Comparison of ENCODE assay signal across 8 mouse cellular contexts in genomic region chr19:10277759-10278158, GRCm38 (mm10). TPM values are rescaled to one million over a fixed set of nuclear protein-coding genes. Genes with fewer than 3 reads are reported as not detected.
DNase-seq lines count a peak whose midpoint lies in the region; ATAC-seq and TF ChIP-seq lines count a peak whose summit lies in the region.

No protein-coding gene starts in this region.

- no peaks in the 10 kb centered on the region for H3K36me3 ChIP-seq in megakaryocyte, embryonic 14.5 days (replicated peaks; ENCODE audit: low read length)
- H3K36me3 ChIP-seq in forebrain, embryonic 13.5 days (ENCODE audit: poor library complexity, severe bottlenecking) = no peaks in the 10 kb centered on the region
- H3K36me3 ChIP-seq in neural tube, embryonic 12.5 days = no peaks in the 10 kb centered on the region
- no peaks in the 10 kb centered on the region for H3K36me3 ChIP-seq in thymus, adult 2 months (ENCODE audit: control insufficient read depth, insufficient read depth, low read length)

- no peaks in the 10 kb centered on the region for H3K9me3 ChIP-seq in megakaryocyte, embryonic 14.5 days
- no peaks in the 10 kb centered on the region for H3K9me3 ChIP-seq in forebrain, embryonic 13.5 days (replicated peaks)
- no peaks in the 10 kb centered on the region for H3K9me3 ChIP-seq in neural tube, embryonic 12.5 days

- DNase-seq in kidney, postnatal 25 days = peak; percentile 85 to 92
- DNase-seq in thymus, adult 2 months = no peak
- no peak for DNase-seq in cerebellum, adult 8-10 months
- DNase-seq in right cerebral cortex, postnatal 36 days (ENCODE audit: low spot score in 2 of 2) = no peak

- H3K4me2 ChIP-seq in forebrain, embryonic 13.5 days = peak overlapping the region; percentile 38
- H3K4me2 ChIP-seq in neural tube, embryonic 12.5 days (replicated peaks) = peak overlapping the region; percentile 37

- peak overlapping the region; percentile 64 for H3K4me3 ChIP-seq in megakaryocyte, embryonic 14.5 days (replicated peaks)
- no peak overlapping the region for H3K4me3 ChIP-seq in forebrain, embryonic 13.5 days
- no peak overlapping the region for H3K4me3 ChIP-seq in neural tube, embryonic 12.5 days
- no peak overlapping the region for H3K4me3 ChIP-seq in thymus, adult 2 months (ENCODE audit: control insufficient read depth, insufficient read depth, low read length)

- 7% methylated on average over 5 of the region's 5 CpGs for WGBS in forebrain, embryonic 13.5 days
- 10% methylated on average over 5 of the region's 5 CpGs for WGBS in neural tube, embryonic 12.5 days
- WGBS in thymus, adult 2 months = 82% methylated on average over 5 of the region's 5 CpGs

- peaks cover 78% of the 10 kb centered on the region for H3K27me3 ChIP-seq in megakaryocyte, embryonic 14.5 days (replicated peaks)
- peaks cover 15% of the 10 kb centered on the region for H3K27me3 ChIP-seq in forebrain, embryonic 13.5 days
- peaks cover 73% of the 10 kb centered on the region for H3K27me3 ChIP-seq in neural tube, embryonic 12.5 days (replicated peaks)
- H3K27me3 ChIP-seq in thymus, adult 2 months (ENCODE audit: control insufficient read depth, insufficient read depth, low read length) = no peaks in the 10 kb centered on the region

- peaks cover 54% of the 10 kb centered on the region for H3K4me1 ChIP-seq in megakaryocyte, embryonic 14.5 days
- H3K4me1 ChIP-seq in forebrain, embryonic 13.5 days = peaks cover 54% of the 10 kb centered on the region
- H3K4me1 ChIP-seq in neural tube, embryonic 12.5 days = peaks cover 54% of the 10 kb centered on the region
- peaks cover 7% of the 10 kb centered on the region; the same call in 1 of the 2 replicates for H3K4me1 ChIP-seq in thymus, adult 2 months (replicated peaks; ENCODE audit: control insufficient read depth, insufficient read depth, low read length)

- no peak for ATAC-seq in megakaryocyte, adult 5-6 weeks (ENCODE audit: poor library complexity, severe bottlenecking)
- peak; percentile 9 for ATAC-seq in forebrain, embryonic 13.5 days
- peak; percentile 55 for ATAC-seq in neural tube, embryonic 12.5 days (ENCODE audit: low FRiP score, low read depth)

- TF ChIP-seq CTCF in thymus, adult 2 months (IDR thresholded peaks at IDR 0.05; ENCODE audit: borderline replicate concordance, control insufficient read depth, extremely low read depth, insufficient read depth, low read length, poor library complexity) = no peak

- no peak overlapping the region for H3K9ac ChIP-seq in forebrain, embryonic 13.5 days
- peak overlapping the region; percentile 5; the same call in 1 of the 2 replicates for H3K9ac ChIP-seq in neural tube, embryonic 12.5 days

- no peak for TF ChIP-seq POLR2A in thymus, adult 2 months (IDR thresholded peaks at IDR 0.05; ENCODE audit: control insufficient read depth, extremely low read depth, insufficient read depth, low read length, poor library complexity)

- H3K27ac ChIP-seq in forebrain, embryonic 13.5 days = peak overlapping the region; percentile 83
- no peak overlapping the region for H3K27ac ChIP-seq in neural tube, embryonic 12.5 days
- H3K27ac ChIP-seq in thymus, adult 2 months (ENCODE audit: control insufficient read depth, insufficient read depth, low read length) = no peak overlapping the region

RNA-seq across cellular contexts. Expression of gene Dagla, which starts 26.9 kb away (rescaled TPM):
- 0.29 and 1.1 TPM in 2 replicates for polyA plus RNA-seq in megakaryocyte, embryonic 14.5 days (2012; ENCODE audit: insufficient read depth, low replicate concordance)
- total RNA-seq in megakaryocyte, adult 5-6 weeks (2015) = not detected in 2 replicates
- not detected in 2 replicates for total RNA-seq in megakaryocyte, adult 5-6 weeks (2017)
- polyA plus RNA-seq in forebrain, embryonic 13.5 days (2015; fragmentation: Nextera tagmentation; extraction: Ambion mirVana) = 3.2 TPM in 2 replicates
- 4.9 and 5.0 TPM in 2 replicates for polyA plus RNA-seq in neural tube, embryonic 12.5 days (2016; fragmentation: Nextera tagmentation; extraction: Ambion mirVana)
- 3.0 and 3.2 TPM in 2 replicates for polyA plus RNA-seq in thymus, adult 2 months (2012; rRNA removed)

RNA-seq across cellular contexts. Expression of gene Myrf, which starts 37.2 kb away (rescaled TPM):
- polyA plus RNA-seq in megakaryocyte, embryonic 14.5 days (2012; ENCODE audit: insufficient read depth, low replicate concordance) = 0.34 and 0.56 TPM in 2 replicates
- 0.22 and 0.27 TPM in 2 replicates for total RNA-seq in megakaryocyte, adult 5-6 weeks (2015)
- 0.04 TPM in 1 of 2 replicates, not detected in the other for total RNA-seq in megakaryocyte, adult 5-6 weeks (2017)
- polyA plus RNA-seq in forebrain, embryonic 13.5 days (2015; fragmentation: Nextera tagmentation; extraction: Ambion mirVana) = 0.22 and 0.31 TPM in 2 replicates
- polyA plus RNA-seq in neural tube, embryonic 12.5 days (2016; fragmentation: Nextera tagmentation; extraction: Ambion mirVana) = 1.0 and 1.4 TPM in 2 replicates
- 2.7 and 4.9 TPM in 2 replicates for polyA plus RNA-seq in thymus, adult 2 months (2012; rRNA removed)

Comparison
In these comparisons a context has a peak if more than half of its experiments do, and no peak if none do; other contexts are left out.
1. DNase-seq: peak in kidney, postnatal 25 days (2 of 2); none in thymus, adult 2 months (single experiment), cerebellum, adult 8-10 months (single experiment) and right cerebral cortex, postnatal 36 days (0 of 2).